Mouse (Mus musculus): ENCODE measurements at regions not wholly inside any gene's neighbourhood (a gene's known extent, or its start where the extent isn't known, plus 50 kb on each side); places are given as distances from the start of the nearest gene placed in this dataset. TPM values are rescaled to one million over a fixed set of nuclear protein-coding genes. Genes with fewer than 3 reads are reported as not detected.

- no peak overlapping the region for H3K4me2 ChIP-seq
- H3K9me3 ChIP-seq = peaks cover 69% of the 10 kb centered on the region
- H3K4me1 ChIP-seq = no peaks in the 10 kb centered on the region
- H3K27ac ChIP-seq (replicated peaks) = no peak overlapping the region
- H3K9ac ChIP-seq = no peak overlapping the region
- WGBS = 50% methylated on average over 2 of the region's 2 CpGs
- no peak overlapping the region for H3K4me3 ChIP-seq
- H3K36me3 ChIP-seq = no peaks in the 10 kb centered on the region
- ATAC-seq (ENCODE audit: extremely low read depth, insufficient number of reproducible peaks, low FRiP score, low TSS enrichment) = no peak
- H3K27me3 ChIP-seq (replicated peaks) = no peaks in the 10 kb centered on the region
Observed at GRCm38 (mm10) chr16:3271819-3272490, 318.9 kb upstream of the Olfr161 start.

GRCm38 (mm10) chr16:3273427-3273826, 317.4 kb upstream of the Olfr161 start:
- peaks cover 67% of the 10 kb centered on the region for H3K9me3 ChIP-seq
- no peak overlapping the region for H3K4me2 ChIP-seq
- H3K9ac ChIP-seq = no peak overlapping the region
- no peaks in the 10 kb centered on the region for H3K36me3 ChIP-seq
- 67% methylated on average over 2 of the region's 2 CpGs for WGBS
- H3K4me1 ChIP-seq = no peaks in the 10 kb centered on the region
- H3K27ac ChIP-seq (replicated peaks) = no peak overlapping the region
- ATAC-seq (ENCODE audit: extremely low read depth, insufficient number of reproducible peaks, low FRiP score, low TSS enrichment) = no peak
- no peak overlapping the region for H3K4me3 ChIP-seq
- no peaks in the 10 kb centered on the region for H3K27me3 ChIP-seq (replicated peaks)

Small RNAs in the stretch of these regions (microRNA-seq; reads per million reads assigned to microRNA genes)
- gene Gm23215 = not detected
